Mouse (Mus musculus): ENCODE results near the gene Usp16.
"Not testable (repeated sequence)": the region's sequence is repeated elsewhere in the genome, so short reads cannot be mapped to it uniquely, and the experiment has no call there.

The Usp16 gene

GRCm38 (mm10) chr16:87486739-87487138 is 32.2 kb downstream of the Usp16 start:
- no peak for DNase-seq (ENCODE audit: low spot score in 2 of 2)

DNA sequence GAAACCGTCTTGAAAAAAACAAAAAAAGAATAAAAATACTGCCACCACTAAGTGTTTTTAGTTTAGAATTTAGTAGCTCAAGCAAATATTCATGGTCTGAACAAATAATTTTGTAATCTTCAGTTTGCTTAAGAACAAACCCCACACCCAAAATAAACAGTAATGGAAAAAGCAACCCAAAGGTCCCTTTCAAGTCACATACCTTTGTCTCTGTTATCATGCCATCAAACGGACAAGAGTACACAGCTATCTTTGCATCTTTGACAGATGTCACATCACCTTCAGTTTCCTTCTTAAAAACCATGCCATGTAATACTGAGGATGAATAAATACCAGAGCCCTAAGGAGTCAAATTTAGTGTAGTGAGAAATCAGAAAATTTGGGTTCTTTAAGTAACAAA is 34.1 kb downstream of the Usp16 start:
- DNase-seq (ENCODE audit: low spot score in 2 of 2): no peak

GRCm38 (mm10) chr16:87492191-87492792 is 37.8 kb downstream of the Usp16 start:
- not testable (repeated sequence) for DNase-seq (ENCODE audit: low spot score in 2 of 2)

GRCm38 (mm10) chr16:87494955-87495655 is 40.6 kb downstream of the Usp16 start:
- no peak for DNase-seq (ENCODE audit: low spot score in 2 of 2)

DNA sequence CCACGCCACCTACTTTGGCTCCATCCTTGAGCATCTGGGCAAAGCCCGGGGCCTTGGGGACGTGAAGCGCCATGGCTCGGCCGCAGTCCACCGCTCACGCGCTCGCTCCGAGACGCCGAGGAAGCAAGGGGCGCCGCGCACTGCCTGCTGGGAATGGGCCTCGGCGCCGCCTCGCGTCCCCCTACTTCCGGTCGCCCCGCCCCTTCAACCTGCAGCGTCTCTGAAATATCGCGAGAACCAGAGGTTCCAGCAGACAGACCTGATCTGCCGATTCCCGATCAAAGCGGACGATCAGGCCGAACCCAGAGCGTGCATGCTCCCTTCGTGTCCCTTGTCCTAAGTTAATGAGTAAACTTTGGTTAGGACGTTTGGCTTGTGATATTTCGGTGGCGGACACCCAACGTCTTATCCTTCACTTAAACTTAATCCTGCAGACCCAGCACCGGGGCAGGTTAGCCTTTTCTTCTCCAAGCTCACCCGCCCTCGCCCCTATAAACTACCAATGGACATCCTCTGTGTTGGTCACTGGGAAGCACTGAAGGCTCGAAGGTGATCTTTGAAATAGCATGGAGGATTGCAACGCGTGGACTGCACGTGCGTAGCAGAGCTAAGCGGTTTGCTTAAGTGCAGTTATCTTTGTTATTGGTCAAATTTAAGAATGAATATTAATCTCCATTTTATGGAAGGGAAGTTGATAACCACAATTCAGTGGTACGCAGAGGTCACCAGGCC is 41.4 kb downstream of the Usp16 start, which contains the start of gene Cct8:
Gene Cct8, minus strand, starts transcription at position 158 of the 732 bp plus-strand sequence.
- DNase-seq (ENCODE audit: low spot score in 2 of 2): peak; percentile 92 to 96

DNA sequence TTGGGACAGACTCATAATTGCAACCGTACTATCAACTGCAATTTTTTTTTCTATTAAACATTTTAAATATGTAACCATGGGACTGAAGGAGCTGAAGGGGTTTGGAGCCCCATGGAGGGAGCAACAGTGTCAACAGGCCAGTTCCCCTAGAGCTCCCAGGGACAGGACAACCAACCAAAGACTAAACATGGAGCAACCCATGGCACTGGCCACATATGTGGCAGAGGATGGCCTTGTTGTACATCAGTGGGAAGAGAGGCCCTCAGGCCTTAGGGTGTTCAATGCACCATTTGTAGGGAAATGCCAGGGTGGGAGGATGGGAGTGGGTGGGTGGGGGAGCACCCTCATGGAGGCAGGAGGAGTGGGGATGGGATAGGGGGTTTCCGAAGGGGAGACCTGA is 42.2 kb downstream of the Usp16 start:
- DNase-seq (ENCODE audit: low spot score in 2 of 2): no peak

DNA sequence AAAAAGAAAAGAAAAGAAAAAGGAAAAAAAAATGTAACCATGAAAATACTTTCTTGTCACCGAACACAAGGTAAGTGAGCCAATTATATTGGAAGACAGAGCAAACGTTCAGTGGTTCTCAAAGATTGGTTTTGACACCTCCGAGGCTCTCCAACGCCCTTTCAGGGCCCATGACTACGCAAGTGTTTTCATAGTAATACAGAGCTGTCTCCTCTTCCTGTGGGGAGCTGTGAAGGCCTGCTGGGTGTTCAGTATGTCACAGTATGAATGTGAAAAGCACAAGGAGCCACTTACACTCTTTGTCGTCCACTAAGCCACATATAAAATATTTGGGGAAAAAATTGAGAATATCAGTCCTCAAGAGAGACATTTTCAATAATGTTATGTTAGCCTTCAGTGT is 42.7 kb downstream of the Usp16 start:
- DNase-seq (ENCODE audit: low spot score in 2 of 2): no peak

DNA sequence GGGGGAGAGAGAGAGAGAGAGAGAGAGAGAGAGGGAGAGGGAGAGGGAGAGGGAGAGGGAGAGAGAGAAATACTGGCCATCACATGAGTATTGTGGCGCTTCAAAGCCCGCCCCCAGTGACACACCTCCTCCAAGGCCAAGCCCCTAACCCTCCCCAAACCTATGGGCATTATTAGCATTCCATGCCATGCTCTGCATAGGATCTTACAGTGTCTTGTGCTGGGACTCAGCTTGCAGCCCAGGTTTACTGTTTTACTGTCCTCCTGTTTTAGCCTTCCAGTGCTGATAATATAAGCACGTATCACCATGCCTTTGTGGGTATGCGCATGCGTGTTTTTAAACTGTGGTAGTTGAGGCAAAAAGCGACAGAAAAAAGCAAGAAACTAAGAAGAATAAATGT is 45.1 kb downstream of the Usp16 start:
- no peak for DNase-seq (ENCODE audit: low spot score in 2 of 2)

DNA sequence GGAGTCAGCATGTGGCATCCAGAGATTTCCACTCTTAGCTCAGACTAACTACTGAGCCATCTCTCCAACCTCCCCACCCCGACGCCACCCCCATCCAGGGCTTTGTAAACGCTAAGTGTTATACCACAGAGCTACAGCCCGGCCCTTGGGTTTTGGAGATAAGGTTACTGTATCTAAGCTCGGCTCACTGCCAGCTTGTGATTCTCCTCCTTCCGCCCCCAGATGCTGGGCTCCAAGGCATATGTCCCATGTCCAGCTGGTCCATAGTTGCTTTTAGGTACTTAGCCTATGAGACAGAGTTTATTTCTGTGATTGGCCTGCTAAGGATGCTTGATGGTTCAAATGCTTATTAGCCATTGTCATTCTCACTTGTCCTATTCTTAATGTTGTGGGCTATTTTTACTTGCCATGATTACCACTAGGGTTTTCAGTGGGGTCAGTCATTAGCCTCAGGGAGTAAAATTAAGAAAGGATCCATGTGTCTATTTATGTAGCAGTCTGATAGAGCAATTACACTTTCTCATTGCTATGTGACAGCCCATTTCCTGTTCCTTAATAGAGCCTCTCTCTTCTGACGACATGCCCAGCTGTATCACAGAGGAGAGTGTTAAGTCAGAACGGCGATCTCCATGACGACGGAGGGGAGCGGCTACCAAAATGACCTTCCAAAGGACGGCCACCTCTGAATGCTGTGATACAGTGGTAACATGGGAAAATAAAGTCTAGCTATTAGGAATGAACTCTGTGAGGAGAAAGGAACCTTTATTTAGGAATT is 47.0 kb downstream of the Usp16 start:
- no peak for DNase-seq (ENCODE audit: low spot score in 2 of 2)

DNA sequence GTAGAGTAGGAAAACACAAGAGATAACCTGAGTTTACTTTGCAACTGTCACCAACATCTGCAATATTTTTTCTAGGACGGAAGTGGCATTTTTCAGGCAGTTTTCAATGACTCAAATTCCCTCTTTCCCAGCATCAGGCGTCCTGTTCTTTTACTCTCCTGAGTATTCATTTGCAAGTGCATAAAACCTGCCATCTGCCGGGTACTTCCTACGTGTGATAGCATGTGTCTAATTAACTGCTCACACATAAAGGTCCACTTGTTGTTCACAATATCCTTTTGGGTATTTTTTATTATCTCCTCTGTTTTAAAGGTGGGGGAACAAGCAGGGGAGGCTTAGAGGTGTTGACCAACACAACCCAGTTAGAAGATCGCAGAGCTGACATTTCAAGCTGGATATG is 57.2 kb downstream of the Usp16 start:
- DNase-seq (ENCODE audit: low spot score in 2 of 2): no peak

DNA sequence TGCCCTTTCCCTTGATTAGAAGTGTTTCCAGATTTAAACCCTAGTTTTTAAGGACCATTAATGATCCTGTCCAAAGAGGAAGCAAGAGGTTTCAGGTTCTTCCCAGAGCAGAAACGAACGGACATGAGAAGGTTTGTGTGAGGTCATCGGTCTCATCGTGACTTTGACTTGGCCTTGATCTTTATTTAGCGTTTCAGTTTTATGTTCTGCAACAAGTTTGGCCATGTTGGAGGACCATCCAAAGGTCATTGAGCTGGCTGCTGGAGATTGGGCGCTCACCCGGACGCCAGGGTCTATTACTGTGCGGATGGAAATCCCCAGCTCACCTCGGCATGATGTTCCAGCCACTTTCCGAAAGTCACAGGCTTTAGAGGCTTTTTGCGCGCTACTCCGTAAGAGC is 57.8 kb downstream of the Usp16 start:
- DNase-seq (ENCODE audit: low spot score in 2 of 2): no peak

GRCm38 (mm10) chr16:87524228-87524627 is 69.7 kb downstream of the Usp16 start:
- no peak for DNase-seq (ENCODE audit: low spot score in 2 of 2)

- no peak for DNase-seq (ENCODE audit: low spot score in 2 of 2)
Observed at GRCm38 (mm10) chr16:87527553-87528249, 73.2 kb downstream of the Usp16 start.

DNA sequence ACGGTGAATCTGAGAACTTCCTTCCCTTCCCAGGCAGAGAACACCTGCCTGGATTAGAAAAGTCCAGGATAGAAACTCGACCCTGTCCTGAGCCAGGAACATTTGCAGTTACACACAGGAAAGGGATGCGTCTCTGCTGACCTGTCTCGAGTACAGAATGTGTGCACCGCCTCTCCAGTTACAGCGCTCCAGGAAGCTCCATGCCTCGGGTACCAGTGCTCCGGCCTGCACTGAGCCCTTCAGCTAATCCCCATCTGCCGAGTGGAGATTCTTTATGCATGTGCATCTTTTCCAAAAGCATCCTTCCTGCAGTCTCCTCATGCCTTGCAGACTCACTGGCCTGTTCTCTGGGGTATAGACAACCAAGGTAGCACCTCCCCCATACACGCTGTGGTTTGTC is 74.3 kb downstream of the Usp16 start:
- DNase-seq (ENCODE audit: low spot score in 2 of 2): no peak
